Mouse (Mus musculus) common myeloid progenitor, adult 5-6 weeks (primary cell): ENCODE measurements at regions not wholly inside any gene's neighbourhood (a gene's known extent, or its start where the extent isn't known, plus 50 kb on each side); places are given as distances from the start of the nearest gene placed in this dataset.

Experiments
- ATAC-seq: replicated peaks from 2 replicates; pipeline ENCODE4 v1.8.0; 2016; ENCODE audit warnings: low read depth, mild to moderate bottlenecking, moderate TSS enrichment, inconsistent platforms; ENCODE audit not compliant: poor library complexity, severe bottlenecking

- no peak for ATAC-seq
Observed at GRCm38 (mm10) chr8:26501814-26502572, 382.7 kb downstream of the Gm45692 start.

- no peak for ATAC-seq
Observed at GRCm38 (mm10) chr8:26502772-26503171, 383.4 kb downstream of the Gm45692 start.

GRCm38 (mm10) chr8:26503918-26504317 lies 384.6 kb downstream of the Gm45692 start:
- ATAC-seq, result no peak

- ATAC-seq, result no peak
Observed at GRCm38 (mm10) chr8:26504319-26505035, 385.1 kb downstream of the Gm45692 start.

GRCm38 (mm10) chr8:26507611-26508070 lies 388.3 kb downstream of the Gm45692 start:
- no peak for ATAC-seq

GRCm38 (mm10) chr8:26509254-26509653 lies 389.9 kb downstream of the Gm45692 start:
- no peak for ATAC-seq

GRCm38 (mm10) chr8:26513001-26513400 lies 393.7 kb downstream of the Gm45692 start:
- no peak for ATAC-seq

GRCm38 (mm10) chr8:26524237-26524636 lies 404.9 kb downstream of the Gm45692 start:
- no peak for ATAC-seq

- ATAC-seq, result no peak
Observed at GRCm38 (mm10) chr8:26526474-26527185, 407.3 kb downstream of the Gm45692 start.

- no peak for ATAC-seq
Observed at GRCm38 (mm10) chr8:26527186-26527580, 407.8 kb downstream of the Gm45692 start.

GRCm38 (mm10) chr8:26529921-26530320 lies 410.6 kb downstream of the Gm45692 start:
- no peak for ATAC-seq

GRCm38 (mm10) chr8:26533444-26534421 lies 414.4 kb downstream of the Gm45692 start:
- no peak for ATAC-seq

- ATAC-seq, result no peak
Observed at GRCm38 (mm10) chr8:26535816-26536215, 416.5 kb downstream of the Gm45692 start.

GRCm38 (mm10) chr8:26553691-26554090 lies 423.4 kb upstream of the Zfp703 start:
- ATAC-seq, result no peak

- ATAC-seq, result no peak
Observed at GRCm38 (mm10) chr8:26559196-26559595, 417.9 kb upstream of the Zfp703 start.

GRCm38 (mm10) chr8:26563151-26563550 lies 414.0 kb upstream of the Zfp703 start:
- ATAC-seq, result no peak

GRCm38 (mm10) chr8:26564254-26564653 lies 412.9 kb upstream of the Zfp703 start:
- ATAC-seq, result no peak

- no peak for ATAC-seq
Observed at GRCm38 (mm10) chr8:26568423-26569060, 408.6 kb upstream of the Zfp703 start.

GRCm38 (mm10) chr8:26588841-26589240 lies 388.3 kb upstream of the Zfp703 start:
- ATAC-seq, result no peak
